Mouse (Mus musculus) small intestine, adult 2 months (tissue): ENCODE data around the gene Anln.

Experiments used
- CTCF ChIP-seq: fragments of 200-500 bp; IDR thresholded peaks from 2 replicates; pipeline ENCODE4 v1.5.1; 2012; ENCODE audit warnings: low read depth, mild to moderate bottlenecking, control low read depth, inconsistent platforms, low read length, moderate library complexity, mixed read lengths; ENCODE audit not compliant: insufficient replicate concordance, insufficient read length; ENCODE audit errors: extremely low read depth
- POLR2A ChIP-seq: fragments of 200-500 bp; IDR thresholded peaks from 2 replicates; pipeline ENCODE4 v1.6.1; 2012; ENCODE audit warnings: low read depth, mild to moderate bottlenecking, control low read depth, inconsistent platforms, low read length, moderate library complexity

GRCm38 (mm10) chr9:22322381-22323211, 66.4 kb downstream of the Anln start:
- no peak for TF ChIP-seq CTCF
- TF ChIP-seq POLR2A = no peak
